Mouse (Mus musculus): ENCODE measurements around the gene Actn2.
A peak's percentile ranks its signal among the peaks of the same experiment; 100 is the strongest.

Gene Actn2

DNA sequence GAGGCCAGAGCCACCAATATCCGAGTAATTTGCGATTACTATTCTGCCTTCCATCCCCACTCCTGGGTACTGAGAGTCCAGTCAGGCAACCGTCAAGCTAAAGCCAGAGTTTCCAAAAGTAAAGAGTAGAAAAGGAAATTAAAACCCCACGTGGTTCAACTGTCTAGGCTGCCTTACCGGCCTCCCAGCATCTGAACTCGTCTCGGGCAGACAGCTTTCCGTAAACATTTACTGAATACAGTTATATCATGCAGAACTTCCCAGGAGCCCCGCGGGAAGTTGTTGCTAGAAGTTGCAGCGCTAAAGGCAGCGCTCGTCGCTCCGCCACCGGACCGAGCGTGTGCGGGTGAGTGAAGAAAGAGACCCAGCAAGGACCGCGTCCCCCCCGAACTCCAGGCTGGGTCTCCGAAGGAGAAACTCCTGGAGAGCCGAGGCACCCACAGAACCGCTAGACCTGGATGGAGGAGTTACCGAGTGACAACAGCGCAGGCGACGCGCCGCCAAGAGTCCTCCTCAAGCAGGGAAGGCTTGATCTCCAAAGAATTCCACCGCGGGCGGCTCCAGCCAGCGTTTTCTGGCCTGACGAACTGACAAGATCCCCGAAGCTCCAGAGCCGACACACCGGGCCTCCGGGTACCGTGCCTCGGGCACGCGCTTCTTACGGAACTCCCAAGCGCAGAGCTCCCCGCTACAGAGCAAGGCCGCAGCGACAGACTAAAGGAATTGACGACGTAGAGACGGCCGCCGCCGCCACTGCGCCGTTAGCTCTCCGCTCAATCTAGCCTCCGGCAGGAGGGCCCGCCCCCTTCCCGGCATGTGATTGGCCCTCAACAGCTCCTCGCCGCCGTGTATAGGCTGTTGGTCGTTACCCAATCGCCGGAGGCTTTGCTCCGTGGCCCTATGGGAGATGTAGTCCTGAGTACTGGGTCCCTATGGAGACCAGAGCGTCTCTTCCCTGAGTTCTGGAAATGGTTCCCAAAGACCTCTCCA lies 82.9 kb downstream of the Actn2 start, which contains the start of gene Mtr:
Gene Mtr, minus strand, starts transcription at position 723 of the 990 bp plus-strand sequence.
- peak; percentile 88 for DNase-seq (ENCODE audit: low spot score)

DNA sequence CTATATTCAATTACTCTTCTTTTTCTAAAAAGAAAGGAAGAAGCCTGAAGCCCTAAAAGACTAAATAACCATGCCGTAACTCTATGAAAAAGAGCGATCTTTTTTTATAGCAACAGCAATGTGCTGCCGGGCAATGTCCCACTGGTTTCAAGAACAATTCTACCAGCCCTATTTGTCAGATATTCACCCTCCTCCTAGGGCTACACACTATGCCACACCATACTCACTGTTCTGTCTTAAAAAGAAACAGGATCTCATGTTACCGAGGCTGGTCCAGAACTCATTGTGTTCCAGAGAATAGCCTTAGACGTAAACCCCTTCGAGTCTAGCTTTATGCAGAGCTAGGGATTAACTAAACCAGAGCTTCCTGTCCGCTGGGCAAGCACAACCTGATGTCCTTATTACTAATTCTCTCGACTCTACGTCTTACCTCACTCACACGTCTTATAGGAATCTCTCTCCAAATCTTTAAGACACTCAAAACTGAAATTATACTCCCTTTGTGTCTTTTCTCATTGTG lies 83.6 kb downstream of the Actn2 start:
- DNase-seq (ENCODE audit: low spot score), result no peak

DNA sequence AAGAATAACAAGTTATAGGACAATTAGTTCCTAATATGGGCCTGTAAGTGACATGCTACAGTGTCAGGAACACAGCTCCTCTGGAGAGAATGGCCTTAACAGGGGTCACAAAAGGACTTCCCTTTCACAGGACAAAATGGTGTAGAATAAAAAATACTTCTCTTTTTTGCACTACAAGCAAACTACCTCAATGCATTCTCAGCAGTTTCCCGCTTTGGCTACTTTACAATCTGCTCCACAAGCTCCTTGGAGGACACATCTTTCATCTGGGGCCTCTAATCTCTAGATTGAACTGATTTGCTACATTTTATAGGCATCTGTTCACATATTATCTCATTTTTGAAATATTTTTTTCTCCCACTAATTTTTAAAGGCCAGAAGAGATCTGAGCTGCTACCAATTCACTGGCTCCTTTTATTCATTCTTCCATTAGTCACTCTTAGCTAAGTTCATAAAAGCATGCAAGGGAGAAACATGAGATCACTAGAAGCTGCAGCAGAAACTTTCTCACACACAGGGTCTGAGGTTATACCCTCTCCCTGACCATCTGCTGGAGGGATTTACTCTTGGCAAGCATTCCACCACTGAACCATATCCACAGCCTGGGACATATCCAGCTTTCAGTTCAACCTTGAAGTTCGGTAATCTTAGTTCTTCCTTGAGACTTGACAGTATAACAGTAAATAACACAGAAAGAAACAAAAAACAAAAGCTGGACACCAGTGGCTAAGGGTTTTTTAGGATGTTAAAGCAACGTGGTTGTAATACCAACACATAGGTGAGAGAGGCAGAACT lies 84.5 kb downstream of the Actn2 start:
- DNase-seq (ENCODE audit: low spot score), result no peak

- DNase-seq (ENCODE audit: low spot score), result no peak
These were observed 90.1 kb downstream of the Actn2 start for GRCm38 (mm10) chr13:12250496-12250895.

- DNase-seq (ENCODE audit: low spot score), result no peak
These were observed 91.2 kb downstream of the Actn2 start for GRCm38 (mm10) chr13:12249195-12249898.

GRCm38 (mm10) chr13:12245938-12246337 lies 94.6 kb downstream of the Actn2 start:
- no peak for DNase-seq (ENCODE audit: low spot score)

DNA sequence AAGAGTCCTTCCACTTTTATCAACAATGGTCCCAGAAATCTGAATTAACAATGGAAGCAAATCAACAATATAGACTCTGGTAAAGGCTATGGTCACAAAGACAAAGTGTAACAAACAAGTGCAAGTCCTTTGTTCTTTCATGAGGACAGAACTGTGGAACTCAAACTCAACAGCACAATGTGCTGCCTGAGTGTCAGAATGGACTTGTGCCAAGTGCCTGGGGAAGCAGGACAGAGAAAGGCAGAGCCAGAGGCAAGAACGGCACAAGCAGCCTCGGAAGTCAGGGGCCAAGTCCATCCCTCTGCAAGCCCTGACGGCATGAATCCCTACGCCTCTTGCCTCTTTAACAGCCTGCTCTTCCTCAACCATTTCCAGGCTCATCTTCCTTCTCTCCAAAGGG lies 96.6 kb downstream of the Actn2 start:
- DNase-seq (ENCODE audit: low spot score), result no peak

- DNase-seq (ENCODE audit: low spot score), result no peak
These were observed 108.4 kb downstream of the Actn2 start for GRCm38 (mm10) chr13:12232141-12232540.

- DNase-seq (ENCODE audit: low spot score), result no peak
These were observed 112.3 kb downstream of the Actn2 start for GRCm38 (mm10) chr13:12228248-12228647.

GRCm38 (mm10) chr13:12227606-12228005 lies 113.0 kb downstream of the Actn2 start:
- no peak for DNase-seq (ENCODE audit: low spot score)

All from spleen, adult 12 weeks (tissue).